Comparison of ENCODE assay signal across 12 mouse cellular contexts in the genomic region with DNA sequence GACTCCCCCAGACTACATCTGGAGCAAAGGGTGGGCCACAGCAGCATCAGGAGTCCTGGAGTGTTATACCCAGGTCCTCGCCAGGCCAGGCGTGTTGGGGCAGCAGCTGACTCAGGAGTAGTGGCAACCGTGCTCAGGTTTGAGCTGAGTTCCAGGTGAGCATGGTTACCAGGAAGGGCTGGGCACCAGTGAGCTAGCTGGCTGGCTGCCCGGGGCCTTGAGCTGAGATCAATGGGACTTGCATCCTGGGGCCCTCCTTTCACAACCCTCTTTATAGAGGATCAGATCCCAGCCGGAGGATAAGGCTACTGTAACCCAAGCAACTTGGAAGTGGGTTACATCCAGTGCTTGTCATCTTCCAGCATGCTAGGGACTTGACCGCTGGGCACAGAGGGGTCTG. TPM values are rescaled to one million over a fixed set of nuclear protein-coding genes. Genes with fewer than 3 reads are reported as not detected.
A peak's percentile ranks its signal among the peaks of the same experiment; 100 is the strongest.
DNase-seq lines count a peak whose midpoint lies in the region; ATAC-seq lines count a peak whose summit lies in the region.
"Had no signal": no experiment of that assay in that cellular context is flagged by ENCODE, and none has a peak within 500 bp of the region (broad histone marks: within the 10 kb centered on the region; RNA-seq: fewer than 3 reads in every experiment).

No protein-coding gene starts in this region.

- H3K27ac ChIP-seq in kidney, embryonic 16.5 days (ENCODE audit: low read length): no peak overlapping the region
- H3K27ac ChIP-seq: forebrain, embryonic 10.5 days had no signal

- no peaks in the 10 kb centered on the region for H3K27me3 ChIP-seq in kidney, embryonic 16.5 days (ENCODE audit: insufficient read depth, low read length)

- no peak overlapping the region for H3K4me2 ChIP-seq in kidney, embryonic 16.5 days (replicated peaks; ENCODE audit: low read depth, low read length)

- peaks cover 49% of the 10 kb centered on the region for H3K4me1 ChIP-seq in kidney, embryonic 16.5 days (ENCODE audit: insufficient read depth, low read length)

- no peak; the same call in 1 of the 2 replicates for ATAC-seq in kidney, embryonic 16.5 days (ENCODE audit: low FRiP score, low TSS enrichment)

- no peak overlapping the region for H3K4me3 ChIP-seq in kidney, embryonic 16.5 days (ENCODE audit: low read length)
- H3K4me3 ChIP-seq: forebrain, embryonic 10.5 days; hindbrain, embryonic 10.5 days had no signal

- H3K36me3 ChIP-seq in kidney, embryonic 16.5 days (ENCODE audit: insufficient read depth, low read length): no peaks in the 10 kb centered on the region
- H3K36me3 ChIP-seq: forebrain, embryonic 10.5 days; hindbrain, embryonic 10.5 days had no signal

- no peak overlapping the region for H3K9ac ChIP-seq in kidney, embryonic 16.5 days (replicated peaks; ENCODE audit: low read length)

- H3K9me3 ChIP-seq in kidney, embryonic 16.5 days (ENCODE audit: low read length): no peaks in the 10 kb centered on the region
- H3K9me3 ChIP-seq: forebrain, embryonic 10.5 days; hindbrain, embryonic 10.5 days had no signal

- WGBS in kidney, embryonic 16.5 days: 59% methylated on average over 6 of the region's 6 CpGs

- peak; percentile 54 for DNase-seq in kidney, adult 11 months
- DNase-seq in adrenal gland, postnatal 36 days: peak; percentile 38 to 71
- DNase-seq in kidney, postnatal 25 days: peak; percentile 69 to 76
- peak; percentile 56 for DNase-seq in ovary, postnatal 36 days (ENCODE audit: low spot score)
- no peak for DNase-seq in adipocyte (ENCODE audit: low spot score)
- DNase-seq in layer of hippocampus, adult 18-20 months (ENCODE audit: low spot score in 2 of 2): no peak
- DNase-seq in spleen, postnatal 10 days (ENCODE audit: low spot score in 2 of 2): no peak
- DNase-seq: gastrocnemius, postnatal 14 days; layer of hippocampus, adult 9-11 months had no signal

RNA-seq across cellular contexts. Expression of gene Sept9, which starts 5.6 kb away (rescaled TPM):
- 123 and 131 TPM in 2 replicates for polyA plus RNA-seq in kidney, embryonic 16.5 days (2015; fragmentation: Nextera tagmentation; extraction: Ambion mirVana)
- total RNA-seq in adrenal gland, postnatal 36 days (2021): 100 to 1,000 TPM; 117 to 134 TPM
- total RNA-seq in layer of hippocampus, adult 18-20 months (2021): 100 to 1,000 TPM; 121 to 122 TPM

Comparison
In these comparisons a context has a peak if more than half of its experiments do, and no peak if none do; other contexts are left out.
1. DNase-seq: peak in kidney, adult 11 months (single experiment), adrenal gland, postnatal 36 days (2 of 2), kidney, postnatal 25 days (2 of 2) and ovary, postnatal 36 days (single experiment); none in adipocyte (single experiment), layer of hippocampus, adult 18-20 months (0 of 2) and spleen, postnatal 10 days (0 of 2).